Mouse (Mus musculus): ENCODE data around the gene Macrod2. TPM values are rescaled to one million over a fixed set of nuclear protein-coding genes. Genes with fewer than 3 reads are reported as not detected.

Gene Macrod2
- polyA plus RNA-seq, 1 experiment from 2014 or later, result 31.0 TPM

GRCm38 (mm10) chr2:141587290-141587689, 1192.2 kb downstream of the Macrod2 start:
- peaks cover 4% of the 10 kb centered on the region for H3K4me1 ChIP-seq
- ATAC-seq (ENCODE audit: insufficient number of reproducible peaks, low FRiP score, low TSS enrichment, low read depth), result no peak
- no peak overlapping the region for H3K9ac ChIP-seq
- WGBS, result 56% methylated on average over 2 of the region's 2 CpGs
- H3K36me3 ChIP-seq, result no peaks in the 10 kb centered on the region
- no peak overlapping the region for H3K27ac ChIP-seq
- no peaks in the 10 kb centered on the region for H3K9me3 ChIP-seq
- no peak overlapping the region for H3K4me2 ChIP-seq
- H3K4me3 ChIP-seq, result no peak overlapping the region
- H3K27me3 ChIP-seq, result no peaks in the 10 kb centered on the region

DNA sequence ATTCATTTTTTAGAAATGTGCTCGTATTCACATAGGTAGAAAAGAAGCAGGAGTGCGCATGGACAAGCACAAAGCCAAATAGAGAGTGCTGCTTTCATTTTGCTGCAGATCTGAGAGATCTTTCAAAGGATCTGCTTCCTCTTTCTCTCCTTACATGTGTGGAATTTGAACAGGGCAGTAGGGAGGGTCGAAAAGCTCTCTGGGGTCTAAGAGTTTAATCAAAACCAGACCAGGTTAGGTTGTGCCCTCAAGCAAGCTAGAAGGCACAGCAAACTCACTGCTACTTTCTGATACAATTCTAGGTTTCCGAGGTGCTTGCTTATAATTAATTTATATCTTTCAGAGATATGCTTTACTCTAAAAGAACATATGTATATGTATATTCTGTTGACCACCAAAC, 1196.2 kb downstream of the Macrod2 start:
- Histone ChIP-seq H3K9ac (no peak overlapping the region), H3K4me2 (no peak overlapping the region), H3K9me3 (no peaks in the 10 kb centered on the region), H3K4me1 (no peaks in the 10 kb centered on the region), H3K4me3 (no peak overlapping the region), H3K27ac (no peak overlapping the region), H3K36me3 (no peaks in the 10 kb centered on the region), H3K27me3 (no peaks in the 10 kb centered on the region)
- 19% methylated on average over 4 of the region's 4 CpGs for WGBS
- no peak for ATAC-seq (ENCODE audit: insufficient number of reproducible peaks, low FRiP score, low TSS enrichment, low read depth)

GRCm38 (mm10) chr2:141594811-141595210, 1199.7 kb downstream of the Macrod2 start:
- Histone ChIP-seq H3K36me3 (no peaks in the 10 kb centered on the region), H3K4me2 (no peak overlapping the region), H3K4me3 (no peak overlapping the region), H3K4me1 (no peaks in the 10 kb centered on the region), H3K27ac (no peak overlapping the region), H3K9me3 (no peaks in the 10 kb centered on the region), H3K27me3 (no peaks in the 10 kb centered on the region), H3K9ac (no peak overlapping the region)
- WGBS, result 49% methylated on average over 4 of the region's 4 CpGs
- ATAC-seq (ENCODE audit: insufficient number of reproducible peaks, low FRiP score, low TSS enrichment, low read depth), result no peak

DNA sequence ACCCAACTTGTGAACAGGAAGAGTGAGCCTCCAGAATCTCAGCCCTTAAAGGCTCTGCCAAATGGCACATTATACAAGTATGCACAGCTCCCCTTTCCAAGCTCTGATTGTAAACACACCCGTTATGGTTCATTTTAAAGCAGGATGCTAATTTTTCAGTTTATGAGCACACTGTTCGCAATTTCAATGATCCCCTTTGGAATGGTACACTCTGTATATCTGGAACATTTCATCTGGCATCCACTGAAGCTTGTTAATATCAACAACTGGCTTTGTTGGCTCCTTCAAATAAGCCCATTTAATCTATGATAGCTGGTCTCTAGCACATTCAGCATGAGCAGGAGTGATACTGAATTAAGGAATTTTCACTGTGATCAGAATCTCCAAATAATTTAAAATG, 1222.6 kb downstream of the Macrod2 start:
- no peak overlapping the region for H3K4me2 ChIP-seq
- H3K27me3 ChIP-seq, result no peaks in the 10 kb centered on the region
- ATAC-seq (ENCODE audit: insufficient number of reproducible peaks, low FRiP score, low TSS enrichment, low read depth), result no peak
- no peak overlapping the region for H3K9ac ChIP-seq
- H3K27ac ChIP-seq, result no peak overlapping the region
- no peak overlapping the region for H3K4me3 ChIP-seq
- no peaks in the 10 kb centered on the region for H3K36me3 ChIP-seq
- H3K4me1 ChIP-seq, result no peaks in the 10 kb centered on the region
- WGBS, result 37% methylated on average over 2 of the region's 2 CpGs
- H3K9me3 ChIP-seq, result no peaks in the 10 kb centered on the region

DNA sequence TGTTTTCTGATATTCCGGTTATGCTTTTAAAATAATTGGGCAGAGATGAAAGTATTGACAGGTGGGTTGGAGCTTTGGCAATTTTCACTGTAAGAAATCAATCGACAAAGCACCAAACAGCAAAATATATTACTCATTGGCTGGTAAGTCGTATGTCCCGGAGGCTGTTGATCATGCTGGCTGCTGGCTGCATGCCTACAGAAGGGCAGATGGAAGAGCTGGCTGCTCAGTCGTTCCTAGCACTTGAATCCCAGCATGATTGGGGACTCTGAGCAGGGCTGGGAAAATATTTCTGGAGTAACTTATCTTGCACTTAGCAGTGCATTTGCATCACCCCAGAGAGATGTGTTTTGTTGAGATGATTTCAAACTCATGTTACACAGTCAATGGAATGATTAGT, 1223.1 kb downstream of the Macrod2 start:
- Histone ChIP-seq H3K9ac (no peak overlapping the region), H3K27ac (no peak overlapping the region), H3K4me3 (no peak overlapping the region), H3K4me2 (no peak overlapping the region), H3K27me3 (no peaks in the 10 kb centered on the region), H3K9me3 (no peaks in the 10 kb centered on the region), H3K4me1 (no peaks in the 10 kb centered on the region), H3K36me3 (no peaks in the 10 kb centered on the region)
- ATAC-seq (ENCODE audit: insufficient number of reproducible peaks, low FRiP score, low TSS enrichment, low read depth), result no peak
- WGBS, result 59% methylated on average over 5 of the region's 5 CpGs

GRCm38 (mm10) chr2:141664051-141664450, 1268.9 kb downstream of the Macrod2 start:
- Histone ChIP-seq H3K27me3 (no peaks in the 10 kb centered on the region), H3K4me2 (no peak overlapping the region), H3K27ac (no peak overlapping the region), H3K9me3 (no peaks in the 10 kb centered on the region), H3K36me3 (no peaks in the 10 kb centered on the region), H3K9ac (no peak overlapping the region), H3K4me3 (no peak overlapping the region), H3K4me1 (no peaks in the 10 kb centered on the region)
- no peak for ATAC-seq (ENCODE audit: insufficient number of reproducible peaks, low FRiP score, low TSS enrichment, low read depth)

- Histone ChIP-seq H3K36me3 (no peaks in the 10 kb centered on the region), H3K4me2 (no peak overlapping the region), H3K4me3 (no peak overlapping the region), H3K27ac (no peak overlapping the region), H3K4me1 (no peaks in the 10 kb centered on the region), H3K27me3 (no peaks in the 10 kb centered on the region), H3K9me3 (no peaks in the 10 kb centered on the region), H3K9ac (no peak overlapping the region)
- no peak for ATAC-seq (ENCODE audit: insufficient number of reproducible peaks, low FRiP score, low TSS enrichment, low read depth)
- 48% methylated on average over 3 of the region's 3 CpGs for WGBS
Observed at GRCm38 (mm10) chr2:141672814-141673213, 1277.7 kb downstream of the Macrod2 start.

- Histone ChIP-seq H3K27me3 (no peaks in the 10 kb centered on the region), H3K9ac (no peak overlapping the region), H3K4me3 (no peak overlapping the region), H3K9me3 (no peaks in the 10 kb centered on the region), H3K4me2 (no peak overlapping the region), H3K4me1 (no peaks in the 10 kb centered on the region), H3K27ac (no peak overlapping the region), H3K36me3 (no peaks in the 10 kb centered on the region)
- 23% methylated on average over 8 of the region's 8 CpGs for WGBS
- ATAC-seq (ENCODE audit: insufficient number of reproducible peaks, low FRiP score, low TSS enrichment, low read depth), result 0 out of 2 replicates have a peak, but pooled peaks have one; percentile 44
Observed at GRCm38 (mm10) chr2:141673405-141673804, 1278.3 kb downstream of the Macrod2 start.

DNA sequence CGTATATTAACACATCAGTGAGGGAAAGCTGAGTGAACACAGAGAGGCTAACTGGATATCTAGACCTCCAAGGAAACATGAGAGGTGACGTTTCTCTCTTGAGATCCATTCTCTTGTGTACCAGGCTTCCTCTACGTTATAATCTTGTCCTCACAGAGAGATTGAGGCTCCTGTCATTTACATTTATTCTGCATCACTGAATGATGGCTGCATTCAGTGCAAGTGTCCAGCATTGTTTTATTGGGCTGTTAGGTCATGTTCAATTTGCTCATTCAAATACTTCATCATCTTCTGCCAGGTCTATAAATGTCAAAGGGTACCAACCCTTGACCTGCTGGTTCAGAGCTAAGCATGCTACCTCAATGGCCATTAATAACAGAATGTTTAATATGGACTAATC, 1302.4 kb downstream of the Macrod2 start:
- Histone ChIP-seq H3K4me3 (no peak overlapping the region), H3K27ac (no peak overlapping the region)

GRCm38 (mm10) chr2:141698320-141698719, 1303.2 kb downstream of the Macrod2 start:
- WGBS, result 50% methylated on average over 4 of the region's 4 CpGs
- no peaks in the 10 kb centered on the region for H3K36me3 ChIP-seq
- no peak overlapping the region for H3K4me2 ChIP-seq
- H3K4me3 ChIP-seq, result no peak overlapping the region
- peaks cover 5% of the 10 kb centered on the region for H3K4me1 ChIP-seq
- no peak overlapping the region for H3K9ac ChIP-seq
- no peak for ATAC-seq (ENCODE audit: insufficient number of reproducible peaks, low FRiP score, low TSS enrichment, low read depth)
- H3K27ac ChIP-seq, result no peak overlapping the region
- no peaks in the 10 kb centered on the region for H3K27me3 ChIP-seq
- no peaks in the 10 kb centered on the region for H3K9me3 ChIP-seq

More for the DNA sequence above, 1302.4 kb downstream of the Macrod2 start:
- Histone ChIP-seq H3K27me3 (no peaks in the 10 kb centered on the region), H3K9me3 (no peaks in the 10 kb centered on the region), H3K4me1 (peaks cover 5% of the 10 kb centered on the region), H3K9ac (no peak overlapping the region), H3K36me3 (no peaks in the 10 kb centered on the region), H3K4me2 (no peak overlapping the region)
- WGBS, result 85% methylated on average over 3 of the region's 3 CpGs
- no peak for ATAC-seq (ENCODE audit: insufficient number of reproducible peaks, low FRiP score, low TSS enrichment, low read depth)

GRCm38 (mm10) chr2:141700759-141701452, 1305.8 kb downstream of the Macrod2 start:
- no peak for ATAC-seq (ENCODE audit: insufficient number of reproducible peaks, low FRiP score, low TSS enrichment, low read depth)
- no peak overlapping the region for H3K4me2 ChIP-seq
- no peak overlapping the region for H3K27ac ChIP-seq
- whole genome bisulfite sequencing, result 48% methylated on average over 7 of the region's 7 CpGs
- H3K9me3 ChIP-seq, result no peaks in the 10 kb centered on the region
- no peak overlapping the region for H3K4me3 ChIP-seq
- H3K27me3 ChIP-seq, result no peaks in the 10 kb centered on the region
- no peak overlapping the region for H3K9ac ChIP-seq
- H3K4me1 ChIP-seq, result peaks cover 5% of the 10 kb centered on the region
- H3K36me3 ChIP-seq, result no peaks in the 10 kb centered on the region

DNA sequence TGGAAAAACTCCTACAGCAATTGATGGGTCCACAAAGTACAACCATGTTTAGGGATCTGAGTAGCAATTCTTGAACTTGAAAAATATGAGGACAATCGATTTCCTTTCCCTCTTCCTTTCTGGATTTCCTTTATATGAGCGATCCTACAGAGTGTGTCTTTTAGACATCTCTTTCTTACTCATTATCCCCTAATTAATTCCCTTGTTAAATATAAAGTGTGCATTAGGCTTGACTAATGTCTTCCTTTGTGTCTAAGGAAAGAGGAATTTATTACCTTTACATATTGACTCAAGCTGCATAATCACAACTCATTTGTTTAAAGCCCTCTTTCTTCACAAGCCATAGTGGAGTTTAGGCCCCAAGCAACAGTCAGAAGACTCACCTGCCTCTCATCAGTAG, 1316.7 kb downstream of the Macrod2 start:
- no peak overlapping the region for H3K4me2 ChIP-seq
- no peak overlapping the region for H3K4me3 ChIP-seq
- H3K27me3 ChIP-seq, result no peaks in the 10 kb centered on the region
- WGBS, result 82% methylated on average over 2 of the region's 2 CpGs
- no peak overlapping the region for H3K27ac ChIP-seq
- no peaks in the 10 kb centered on the region for H3K36me3 ChIP-seq
- no peak overlapping the region for H3K9ac ChIP-seq
- no peaks in the 10 kb centered on the region for H3K4me1 ChIP-seq
- no peak for ATAC-seq (ENCODE audit: insufficient number of reproducible peaks, low FRiP score, low TSS enrichment, low read depth)
- no peaks in the 10 kb centered on the region for H3K9me3 ChIP-seq

GRCm38 (mm10) chr2:141712265-141712664, 1317.2 kb downstream of the Macrod2 start:
- no peak overlapping the region for H3K27ac ChIP-seq
- 68% methylated on average over 4 of the region's 4 CpGs for WGBS

More at GRCm38 (mm10) chr2:141712265-141712664, 1317.2 kb downstream of the Macrod2 start:
- H3K4me1 ChIP-seq, result no peaks in the 10 kb centered on the region
- no peaks in the 10 kb centered on the region for H3K36me3 ChIP-seq
- H3K4me3 ChIP-seq, result no peak overlapping the region
- no peak for ATAC-seq (ENCODE audit: insufficient number of reproducible peaks, low FRiP score, low TSS enrichment, low read depth)
- no peaks in the 10 kb centered on the region for H3K27me3 ChIP-seq
- H3K9me3 ChIP-seq, result no peaks in the 10 kb centered on the region
- H3K9ac ChIP-seq, result no peak overlapping the region
- no peak overlapping the region for H3K4me2 ChIP-seq
